Mouse (Mus musculus): Measurements from ENCODE around the gene Fsip1. TPM values are rescaled to one million over a fixed set of nuclear protein-coding genes. Genes with fewer than 3 reads are reported as not detected.

Gene Fsip1
- total and polyA plus RNA-seq, 3 experiments: 0.17 to 0.49 (median 0.47) TPM

- in situ Hi-C loops (cut with MboI; ENCODE audit: low pct_ligation_motif_present, low pct_unique_long_range_greater_than_20kb, low sequenced_read_pairs) (no loop called here), dilution Hi-C loops (cut with MboI; ENCODE audit: extremely low pct_ligation_motif_present, extremely low pct_unique_long_range_greater_than_20kb, low sequenced_read_pairs) (no loop called here)
- H3K4me2 ChIP-seq (ENCODE audit: insufficient read depth, low read depth, poor library complexity, severe bottlenecking): peak overlapping the region; percentile 52
- no peaks in the 10 kb centered on the region for H3K36me3 ChIP-seq (replicated peaks in 1 of 2; ENCODE audit: control insufficient read depth in 1 of 2, insufficient read depth in 1 of 2, low read length in 1 of 2)
- H3K9me3 ChIP-seq (replicated peaks; ENCODE audit: low read length): no peaks in the 10 kb centered on the region
- no peak overlapping the region for H3K9ac ChIP-seq (ENCODE audit: insufficient read depth, low read depth)
- H3K79me2 ChIP-seq (replicated peaks; ENCODE audit: control insufficient read depth, extremely low read depth, insufficient read depth, poor library complexity, severe bottlenecking): no peaks in the 10 kb centered on the region
- H3K4me3 ChIP-seq (replicated peaks in 1 of 3; ENCODE audit: low read depth in 2 of 3, low read length in 2 of 3, poor library complexity in 1 of 3): peak overlapping the region in 1 of 3 experiments; percentile 24
- H3K27me3 ChIP-seq (replicated peaks): peaks cover 5% of the 10 kb centered on the region
- TF ChIP-seq EP300 (IDR thresholded peaks at IDR 0.05; ENCODE audit: low read length) (peak; percentile 90), IRF4 (IDR thresholded peaks at IDR 0.05; ENCODE audit: low read depth, low read length) (peak; percentile 80), ZMIZ1 (IDR thresholded peaks at IDR 0.05; ENCODE audit: low read depth, low read length) (0 out of 2 replicates have a peak, but pooled peaks have one; percentile 52), TBP (conservative IDR thresholded peaks at IDR 0.05; ENCODE audit: low read depth, low read length) (peak; percentile 57; the same call in 1 of the 2 replicates), BHLHE40 (IDR thresholded peaks at IDR 0.05; ENCODE audit: low read depth, low read length) (peak; percentile 54), ETS1 (conservative IDR thresholded peaks at IDR 0.05; ENCODE audit: low read depth, low read length) (peak; percentile 77), MYC (IDR thresholded peaks at IDR 0.05; ENCODE audit: low read depth, low read length) (0 out of 2 replicates have a peak, but pooled peaks have one; percentile 44), JUN (IDR thresholded peaks at IDR 0.05; ENCODE audit: insufficient read depth, low read depth, low read length) (peak; percentile 97), E2F4 (IDR thresholded peaks at IDR 0.05; ENCODE audit: insufficient replicate concordance, low read depth, low read length) (no peak), JUND (conservative IDR thresholded peaks at IDR 0.05; ENCODE audit: low read depth, low read length) (peak; percentile 98), UBTF (IDR thresholded peaks at IDR 0.05; ENCODE audit: low read depth, low read length) (no peak), SIN3A (IDR thresholded peaks at IDR 0.05; ENCODE audit: low read length) (no peak), POLR2A (IDR thresholded peaks at IDR 0.05; ENCODE audit: low read depth, low read length) (peak; percentile 35)
- H3K27ac ChIP-seq (ENCODE audit: insufficient read depth, low read depth): peak overlapping the region; percentile 68
- DNase-seq (ENCODE audit: extremely low read depth): peak; percentile 92
- peaks cover 3 to 21% of the 10 kb centered on the region in 2 experiments; a peak in 2 of 4 replicates for H3K4me1 ChIP-seq (ENCODE audit: control insufficient read depth in 1 of 2, insufficient read depth in 2 of 2)
These were observed 131.4 kb downstream of the Fsip1 start for GRCm38 (mm10) chr2:118125211-118125939.

GRCm38 (mm10) chr2:118124437-118124836, 132.3 kb downstream of the Fsip1 start:
- no peak for DNase-seq (ENCODE audit: extremely low read depth)
- Histone ChIP-seq H3K4me3 (replicated peaks in 1 of 3; ENCODE audit: low read depth in 2 of 3, low read length in 2 of 3, poor library complexity in 1 of 3) (no peak overlapping the region), H3K27me3 (replicated peaks) (peaks cover 5% of the 10 kb centered on the region), H3K4me1 (ENCODE audit: control insufficient read depth in 1 of 2, insufficient read depth in 2 of 2) (peaks cover 3 to 21% of the 10 kb centered on the region in 2 experiments; a peak in 2 of 4 replicates), H3K27ac (ENCODE audit: insufficient read depth, low read depth) (no peak overlapping the region), H3K9me3 (replicated peaks; ENCODE audit: low read length) (peaks cover 5% of the 10 kb centered on the region), H3K36me3 (replicated peaks in 1 of 2; ENCODE audit: control insufficient read depth in 1 of 2, insufficient read depth in 1 of 2, low read length in 1 of 2) (no peaks in the 10 kb centered on the region), H3K4me2 (ENCODE audit: insufficient read depth, low read depth, poor library complexity, severe bottlenecking) (no peak overlapping the region), H3K79me2 (replicated peaks; ENCODE audit: control insufficient read depth, extremely low read depth, insufficient read depth, poor library complexity, severe bottlenecking) (no peaks in the 10 kb centered on the region), H3K9ac (ENCODE audit: insufficient read depth, low read depth) (no peak overlapping the region)
- in situ Hi-C loops (cut with MboI; ENCODE audit: low pct_ligation_motif_present, low pct_unique_long_range_greater_than_20kb, low sequenced_read_pairs) (loop anchor here (25.0 kb wide), 1 partner anchor 587 kb away; no protein-coding TSS in a partner anchor), dilution Hi-C loops (cut with MboI; ENCODE audit: extremely low pct_ligation_motif_present, extremely low pct_unique_long_range_greater_than_20kb, low sequenced_read_pairs) (no loop called here)
- TF ChIP-seq NRF1 (IDR thresholded peaks at IDR 0.05; ENCODE audit: low read depth, low read length): no peak
- TF ChIP-seq MAX (IDR thresholded peaks at IDR 0.05; ENCODE audit: low read length): no peak

Data from CH12.LX (cell line).